Mouse (Mus musculus) testis, adult 2 months (tissue): ENCODE measurements around the gene Ahsg. TPM values are rescaled to one million over a fixed set of nuclear protein-coding genes. Genes with fewer than 3 reads are reported as not detected.

Experiments
- H3K27ac ChIP-seq: fragments of 200-500 bp; 2 replicates; pipeline ENCODE4 v1.5.1; 2012; ENCODE audit warnings: low read depth, low read length; ENCODE audit not compliant: control insufficient read depth, insufficient read depth
- H3K27me3 ChIP-seq: fragments of 200-500 bp; 2 replicates; pipeline ENCODE4 v1.6.1; 2012; ENCODE audit warnings: mild to moderate bottlenecking, low read length, moderate library complexity; ENCODE audit not compliant: control insufficient read depth, insufficient read depth
- H3K36me3 ChIP-seq: fragments of 200-500 bp; 2 replicates; pipeline ENCODE4 v1.6.1; 2012; ENCODE audit warnings: mild to moderate bottlenecking, low read length; ENCODE audit not compliant: control insufficient read depth, insufficient read depth
- H3K4me1 ChIP-seq: fragments of 200-500 bp; 2 replicates; pipeline ENCODE4 v1.6.1; 2012; ENCODE audit warnings: low read length; ENCODE audit not compliant: control insufficient read depth, insufficient read depth
- H3K4me3 ChIP-seq: fragments of 200-500 bp; 2 replicates; pipeline ENCODE4 v1.5.1; 2012; ENCODE audit warnings: low read depth, mild to moderate bottlenecking, low read length, moderate library complexity, mixed read lengths; ENCODE audit not compliant: control insufficient read depth
- CTCF ChIP-seq: fragments of 200-500 bp; IDR thresholded peaks from 2 replicates; pipeline ENCODE4 v1.5.1; 2012; ENCODE audit warnings: low read depth, mild to moderate bottlenecking, inconsistent platforms, low read length, moderate library complexity; ENCODE audit not compliant: control insufficient read depth, insufficient read depth, insufficient replicate concordance
- POLR2A ChIP-seq: fragments of 200-500 bp; IDR thresholded peaks from 2 replicates; pipeline ENCODE4 v1.6.1; 2012; ENCODE audit warnings: low read depth, mild to moderate bottlenecking, inconsistent platforms, low read length, moderate library complexity; ENCODE audit not compliant: control insufficient read depth
- polyA plus RNA-seq: library from polyadenylated mRNA; depleted of rRNA; stranded (reverse); fragments of >200 nt; gene quantifications from 2 replicates; pipeline ENCODE4 v1.2.3, GENCODE M21; 2012

Ahsg gene
- polyA plus RNA-seq, 1 experiment = 0.15 TPM

DNA sequence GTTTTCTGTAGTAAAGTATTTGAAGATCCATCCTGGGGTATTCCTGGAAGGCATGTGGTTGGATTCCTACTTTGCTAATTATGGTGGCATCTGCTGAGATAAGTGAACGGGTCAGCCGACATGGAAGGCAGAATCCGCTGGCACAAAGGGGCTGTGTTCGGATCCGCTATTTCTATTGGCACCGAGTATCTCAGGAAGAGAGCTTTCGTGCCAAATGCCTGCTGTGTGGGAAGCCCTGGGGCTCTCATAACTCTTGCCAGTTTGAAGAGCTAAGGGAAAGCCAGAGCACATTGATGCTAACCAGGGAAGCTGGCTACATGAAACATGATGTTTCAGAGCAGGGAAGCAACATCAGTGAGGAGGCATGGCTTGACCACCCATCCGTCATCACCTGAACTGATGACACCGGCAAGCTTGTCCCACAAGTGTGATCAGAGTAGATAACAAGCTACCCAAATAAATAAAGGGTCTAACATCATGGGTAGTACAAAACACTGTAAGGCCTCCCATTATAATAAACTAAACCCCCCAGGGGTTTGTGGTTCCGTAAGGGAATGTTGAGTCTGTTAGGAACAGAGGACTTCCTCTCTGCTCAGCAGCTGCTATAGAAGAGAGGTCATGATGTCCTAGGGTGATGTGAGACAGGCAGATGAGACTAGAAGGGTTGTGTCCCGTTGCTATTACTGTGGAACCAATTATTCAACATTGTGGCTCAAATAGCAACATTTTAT is 13.3 kb upstream of the Ahsg start:
- TF ChIP-seq POLR2A = no peak
- TF ChIP-seq CTCF = no peak
- Histone ChIP-seq H3K27ac (no peak overlapping the region), H3K36me3 (no peaks in the 10 kb centered on the region), H3K27me3 (no peaks in the 10 kb centered on the region), H3K4me1 (no peaks in the 10 kb centered on the region), H3K4me3 (no peak overlapping the region)

DNA sequence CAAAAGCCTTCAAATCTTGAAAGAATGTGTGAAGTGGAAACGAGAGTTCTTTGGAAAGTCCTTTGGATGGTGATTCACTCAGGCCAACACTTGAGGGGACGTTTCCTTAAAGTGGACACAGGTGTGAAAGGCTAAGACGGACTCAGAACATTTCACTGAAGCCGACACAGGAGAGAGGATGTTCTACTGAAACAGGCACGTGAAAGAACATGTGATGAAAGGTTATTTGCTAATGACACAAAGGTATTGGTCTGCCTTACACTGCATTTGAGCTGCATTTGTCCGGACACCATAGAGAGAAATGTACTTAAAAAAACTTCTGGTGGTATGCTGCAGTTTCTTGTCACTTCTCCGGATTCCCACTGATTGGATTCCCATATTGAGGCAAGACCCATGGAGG is 12.4 kb upstream of the Ahsg start:
- Histone ChIP-seq H3K4me1 (no peaks in the 10 kb centered on the region), H3K27me3 (no peaks in the 10 kb centered on the region), H3K27ac (no peak overlapping the region), H3K36me3 (no peaks in the 10 kb centered on the region), H3K4me3 (no peak overlapping the region)
- TF ChIP-seq POLR2A (no peak), CTCF (no peak)

GRCm38 (mm10) chr16:22879945-22880595 is 11.0 kb upstream of the Ahsg start:
- H3K27me3 ChIP-seq = no peaks in the 10 kb centered on the region
- TF ChIP-seq POLR2A = no peak
- no peak for TF ChIP-seq CTCF
- H3K27ac ChIP-seq = no peak overlapping the region
- H3K4me1 ChIP-seq = no peaks in the 10 kb centered on the region
- no peaks in the 10 kb centered on the region for H3K36me3 ChIP-seq
- H3K4me3 ChIP-seq = no peak overlapping the region

GRCm38 (mm10) chr16:22880900-22881299 is 10.2 kb upstream of the Ahsg start:
- no peaks in the 10 kb centered on the region for H3K4me1 ChIP-seq
- no peaks in the 10 kb centered on the region for H3K36me3 ChIP-seq
- no peak overlapping the region for H3K27ac ChIP-seq
- no peak overlapping the region for H3K4me3 ChIP-seq
- TF ChIP-seq CTCF (no peak), POLR2A (no peak)
- H3K27me3 ChIP-seq = no peaks in the 10 kb centered on the region

- no peaks in the 10 kb centered on the region for H3K27me3 ChIP-seq
- H3K4me1 ChIP-seq = no peaks in the 10 kb centered on the region
- H3K27ac ChIP-seq = no peak overlapping the region
- H3K36me3 ChIP-seq = no peaks in the 10 kb centered on the region
- no peak overlapping the region for H3K4me3 ChIP-seq
- TF ChIP-seq POLR2A (no peak), CTCF (no peak)
These were observed 9.6 kb upstream of the Ahsg start for GRCm38 (mm10) chr16:22881487-22881886.

DNA sequence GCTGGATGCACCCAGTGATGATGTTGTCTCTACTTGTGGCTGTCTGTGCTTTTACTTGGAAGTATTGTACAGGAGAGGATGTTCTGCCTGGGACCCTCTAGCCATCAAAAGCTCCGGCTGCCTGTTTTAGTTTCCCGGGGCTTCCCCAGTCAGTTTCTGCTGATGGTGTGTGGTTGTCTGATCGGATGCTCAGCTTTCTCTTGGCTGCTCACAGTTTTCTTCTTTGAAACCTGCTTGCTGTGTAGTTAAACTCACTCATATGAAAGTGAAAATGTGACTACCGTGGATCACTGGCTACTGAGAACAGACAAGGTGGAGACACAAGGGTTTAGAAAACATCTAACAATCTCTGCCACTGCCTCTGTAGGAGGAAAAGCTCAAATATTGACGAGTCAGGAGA is 7.6 kb upstream of the Ahsg start:
- TF ChIP-seq POLR2A (no peak), CTCF (no peak)
- Histone ChIP-seq H3K27ac (no peak overlapping the region), H3K4me3 (no peak overlapping the region), H3K27me3 (no peaks in the 10 kb centered on the region), H3K4me1 (no peaks in the 10 kb centered on the region), H3K36me3 (no peaks in the 10 kb centered on the region)

GRCm38 (mm10) chr16:22885356-22885755 is 5.7 kb upstream of the Ahsg start:
- no peaks in the 10 kb centered on the region for H3K4me1 ChIP-seq
- no peaks in the 10 kb centered on the region for H3K27me3 ChIP-seq
- no peak overlapping the region for H3K4me3 ChIP-seq
- H3K36me3 ChIP-seq = no peaks in the 10 kb centered on the region
- no peak overlapping the region for H3K27ac ChIP-seq
- TF ChIP-seq POLR2A (no peak), CTCF (no peak)
